13 mouse cellular contexts compared by ENCODE assay signal in genomic region chr15:27246302-27246701, GRCm38 (mm10).
A peak's percentile ranks its signal among the peaks of the same experiment; 100 is the strongest.
DNase-seq lines count a peak whose midpoint lies in the region; ATAC-seq and TF ChIP-seq lines count a peak whose summit lies in the region.
"Had no signal": no experiment of that assay in that cellular context is flagged by ENCODE, and none has a peak within 500 bp of the region (broad histone marks: within the 10 kb centered on the region; RNA-seq: fewer than 3 reads in every experiment).

No protein-coding gene starts in this region.

- peak; percentile 4 for DNase-seq in kidney, adult 18-20 months
- DNase-seq in heart, adult 8-10 months (ENCODE audit: low spot score): peak; percentile 7
- peak; percentile 28 for DNase-seq in kidney, adult 9 months
- peak; percentile 80 for DNase-seq in lung, postnatal 36 days
- no peak for DNase-seq in cerebellum, adult 2 months
- no peak for DNase-seq in left cerebral cortex, postnatal 25 days (ENCODE audit: low spot score in 2 of 2)
- no peak for DNase-seq in spleen, postnatal 14 days (ENCODE audit: low spot score in 2 of 2)

- ATAC-seq in kidney, embryonic 14.5 days (ENCODE audit: low FRiP score, low TSS enrichment): no peak
- ATAC-seq: CD4-positive, CD25-positive, alpha-beta regulatory T cell, adult 4 months; forebrain, embryonic 14.5 days had no signal

- H3K9me3 ChIP-seq in kidney, embryonic 14.5 days (ENCODE audit: control insufficient read depth, low read length): no peaks in the 10 kb centered on the region
- H3K9me3 ChIP-seq: hindbrain, embryonic 10.5 days; limb, embryonic 15.5 days had no signal

- WGBS in kidney, embryonic 14.5 days: 44% methylated on average over 3 of the region's 3 CpGs
- 24% methylated on average over 3 of the region's 3 CpGs for WGBS in cerebellum, adult 2 months

- no peaks in the 10 kb centered on the region for H3K36me3 ChIP-seq in kidney, embryonic 14.5 days (ENCODE audit: control insufficient read depth, insufficient read depth, low read length)
- H3K36me3 ChIP-seq: hindbrain, embryonic 10.5 days; limb, embryonic 15.5 days had no signal

- no peak overlapping the region for H3K4me2 ChIP-seq in kidney, embryonic 14.5 days (replicated peaks; ENCODE audit: low read depth, low read length)
- H3K4me2 ChIP-seq: limb, embryonic 15.5 days had no signal

- H3K9ac ChIP-seq in kidney, embryonic 14.5 days (ENCODE audit: low read depth, low read length): no peak overlapping the region
- H3K9ac ChIP-seq: limb, embryonic 15.5 days had no signal

- no peak for TF ChIP-seq CTCF in cerebellum, adult 2 months (IDR thresholded peaks at IDR 0.05; ENCODE audit: borderline replicate concordance, insufficient read depth, low read depth, low read length)

- no peak for TF ChIP-seq POLR2A in cerebellum, adult 2 months (IDR thresholded peaks at IDR 0.05; ENCODE audit: borderline replicate concordance, insufficient read depth, low read length)

- intact Hi-C loops in left cerebral cortex, postnatal 25 days (cut with DNase I): no loop called here

- H3K27me3 ChIP-seq in kidney, embryonic 14.5 days (ENCODE audit: control insufficient read depth, insufficient read depth, low read length): no peaks in the 10 kb centered on the region
- H3K27me3 ChIP-seq in cerebellum, adult 2 months (ENCODE audit: control insufficient read depth, insufficient read depth, low read length): no peaks in the 10 kb centered on the region
- H3K27me3 ChIP-seq: limb, embryonic 15.5 days had no signal

- H3K4me3 ChIP-seq in kidney, embryonic 14.5 days (ENCODE audit: low read length): no peak overlapping the region
- H3K4me3 ChIP-seq in cerebellum, adult 2 months (replicated peaks; ENCODE audit: insufficient read depth, low read depth, low read length): no peak overlapping the region
- H3K4me3 ChIP-seq: hindbrain, embryonic 10.5 days; layer of hippocampus, adult 2 months; limb, embryonic 15.5 days had no signal

- H3K27ac ChIP-seq in kidney, embryonic 14.5 days (ENCODE audit: low read depth, low read length): no peak overlapping the region
- H3K27ac ChIP-seq in cerebellum, adult 2 months (ENCODE audit: insufficient read depth, low read length): no peak overlapping the region
- H3K27ac ChIP-seq: hindbrain, embryonic 10.5 days; layer of hippocampus, adult 2 months; limb, embryonic 15.5 days had no signal

- no peaks in the 10 kb centered on the region for H3K4me1 ChIP-seq in kidney, embryonic 14.5 days (ENCODE audit: control insufficient read depth, insufficient read depth, low read length)
- H3K4me1 ChIP-seq in cerebellum, adult 2 months (ENCODE audit: control insufficient read depth, insufficient read depth, low read length): no peaks in the 10 kb centered on the region
- H3K4me1 ChIP-seq: hindbrain, embryonic 10.5 days; limb, embryonic 15.5 days had no signal

Comparison
In these comparisons a context has a peak if more than half of its experiments do, and no peak if none do; other contexts are left out.
1. DNase-seq: peak in kidney, adult 18-20 months (single experiment), heart, adult 8-10 months (single experiment), kidney, adult 9 months (single experiment) and lung, postnatal 36 days (single experiment); none in cerebellum, adult 2 months (0 of 2), left cerebral cortex, postnatal 25 days (0 of 2) and spleen, postnatal 14 days (0 of 2).